Mouse (Mus musculus) right cerebral cortex, adult 2 months (tissue): ENCODE measurements around the gene Sgsm3.

ENCODE experiments used
- DNase-seq, 2 experiments: peaks; one replicate each; pipeline ENCODE4 v3.0.0; 2021 to 2022; ENCODE audit warnings: low spot score in 2 of 2

Sgsm3 gene

DNA sequence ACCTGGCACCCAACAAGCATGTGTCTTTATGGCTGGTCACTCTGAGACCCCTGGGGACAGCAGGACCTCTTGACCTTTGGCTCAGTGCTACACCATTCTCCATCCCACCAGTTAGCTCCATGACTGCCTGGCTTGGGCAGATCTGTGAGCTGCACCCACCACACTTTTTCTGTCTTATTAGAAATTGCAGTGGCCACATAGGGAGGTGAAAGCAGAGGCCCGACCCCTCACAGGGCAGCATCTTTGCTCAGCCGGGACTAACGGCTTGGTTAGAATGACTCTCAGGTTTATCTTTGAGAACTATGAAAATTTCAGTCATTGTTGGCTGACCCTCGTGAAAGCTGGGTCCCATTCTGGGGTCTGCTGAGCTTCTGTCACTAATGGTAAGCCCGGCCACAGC lies 49.3 kb downstream of the Sgsm3 start:
- no peak for DNase-seq

DNA sequence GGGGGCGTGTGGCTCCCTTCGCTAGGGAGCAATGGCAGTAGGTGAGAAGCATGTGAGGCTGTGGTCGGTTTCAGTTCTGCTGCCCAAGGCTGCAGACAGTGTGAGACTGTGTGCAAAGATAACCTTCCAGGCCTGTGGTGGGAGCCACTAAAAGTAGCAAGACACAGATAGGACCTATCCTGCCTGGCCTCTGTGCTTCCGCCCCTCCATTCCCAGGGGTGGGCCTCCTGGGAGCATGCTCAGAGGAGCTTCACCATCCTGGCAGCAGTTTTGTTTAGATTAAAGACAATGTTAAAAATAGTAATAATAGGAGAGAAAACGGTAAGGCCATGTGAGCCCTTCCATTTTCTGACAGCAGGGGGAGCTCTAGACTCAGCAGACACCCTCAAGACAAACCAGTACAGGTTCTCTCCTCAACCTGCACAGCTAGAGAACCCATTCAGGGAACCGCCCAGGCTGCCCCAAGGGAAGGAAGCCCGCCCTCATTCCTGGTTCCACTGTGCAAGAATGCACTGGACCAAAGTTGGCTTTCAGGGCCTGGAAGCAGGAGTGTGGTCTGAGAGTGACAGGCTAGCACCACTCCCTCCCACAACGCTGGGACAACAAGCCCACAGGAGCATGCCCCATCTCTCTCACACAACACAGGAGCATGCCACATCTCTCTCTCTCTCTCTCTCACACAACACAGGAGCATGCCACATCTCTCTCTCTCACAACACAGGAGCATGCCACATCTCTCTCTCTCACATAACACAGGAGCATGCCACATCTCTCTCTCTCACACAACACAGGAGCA lies 50.0 kb downstream of the Sgsm3 start:
- DNase-seq: peak; percentile 88 to 94

DNA sequence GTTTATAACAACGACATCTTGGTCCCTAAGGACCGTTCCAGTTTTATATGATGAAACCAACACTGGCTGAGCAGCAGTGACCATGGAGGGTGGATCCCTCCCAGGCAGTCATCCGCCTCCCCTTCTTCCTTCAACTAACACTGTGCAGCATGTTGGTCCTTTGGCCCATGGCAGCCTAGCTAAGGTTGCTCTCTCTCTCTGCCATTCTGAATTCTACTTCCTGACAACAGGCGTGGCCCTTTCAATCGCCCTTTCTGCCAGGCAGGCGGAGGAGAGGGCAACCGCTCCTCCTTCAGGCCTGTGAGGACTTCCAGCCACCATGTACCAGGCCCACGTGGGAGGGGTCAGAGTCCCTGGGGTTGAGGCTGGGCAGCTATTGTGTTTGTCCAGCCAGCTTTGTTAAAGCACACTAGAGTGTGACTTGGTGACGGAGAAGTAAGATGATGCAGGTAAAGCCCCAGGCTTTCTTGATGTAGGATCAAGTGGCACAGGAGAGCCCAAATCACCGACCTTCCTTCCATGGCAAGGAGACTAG lies 53.4 kb downstream of the Sgsm3 start:
- no peak for DNase-seq

DNA sequence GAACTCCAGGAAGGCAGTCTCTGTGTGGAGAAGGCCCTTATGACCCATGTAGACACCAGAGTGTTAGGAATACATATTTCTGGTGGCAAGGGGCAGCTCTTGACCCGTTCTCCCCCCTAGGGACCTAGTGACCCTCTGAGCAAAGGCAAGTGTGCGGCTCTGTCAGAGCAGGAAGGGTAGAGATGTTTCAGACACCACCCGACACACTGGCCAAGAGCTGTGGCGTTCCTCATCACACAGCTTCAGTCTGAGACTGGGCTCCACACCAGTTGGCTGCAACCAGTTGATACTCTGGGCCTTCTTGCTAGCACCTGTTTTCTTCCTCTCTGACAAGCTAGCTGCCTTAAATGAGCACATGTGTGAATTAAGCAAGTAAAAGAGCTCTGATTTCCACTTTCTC lies 54.0 kb downstream of the Sgsm3 start:
- no peak for DNase-seq

DNA sequence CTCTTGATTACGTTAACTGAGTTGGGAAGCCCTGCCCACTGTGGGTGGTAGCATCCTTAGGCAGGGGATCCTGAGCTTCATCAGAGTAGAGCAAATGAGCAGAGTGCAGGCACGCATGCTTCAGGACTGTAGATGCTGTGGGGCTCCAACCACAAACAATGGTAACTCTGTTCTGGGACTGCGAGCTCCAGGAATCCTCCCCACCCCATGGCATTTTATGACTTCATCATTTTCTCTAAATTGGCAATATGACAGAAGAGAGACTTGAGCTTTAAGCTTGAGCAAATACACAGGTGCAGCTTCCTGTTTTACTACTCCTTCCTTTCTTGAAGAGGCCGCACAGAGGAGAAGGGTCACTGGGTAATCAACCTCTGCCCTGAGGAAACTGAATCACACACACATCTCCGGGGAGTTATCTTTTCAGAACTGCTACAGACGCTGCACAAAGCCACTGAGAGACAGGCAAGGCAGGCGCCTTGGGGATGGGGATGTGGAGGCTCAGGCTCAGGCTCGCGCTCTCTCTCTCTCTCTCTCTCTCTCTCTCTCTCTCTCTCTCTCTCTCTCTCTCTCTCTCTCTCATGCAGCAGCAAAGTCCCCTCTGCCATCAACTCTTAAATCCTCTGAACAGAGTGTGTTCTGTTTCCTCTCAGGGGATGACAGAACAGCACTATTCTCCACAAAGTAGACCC lies 55.5 kb downstream of the Sgsm3 start:
- DNase-seq: no peak

GRCm38 (mm10) chr15:81034119-81034518 lies 56.6 kb downstream of the Sgsm3 start:
- no peak for DNase-seq

DNA sequence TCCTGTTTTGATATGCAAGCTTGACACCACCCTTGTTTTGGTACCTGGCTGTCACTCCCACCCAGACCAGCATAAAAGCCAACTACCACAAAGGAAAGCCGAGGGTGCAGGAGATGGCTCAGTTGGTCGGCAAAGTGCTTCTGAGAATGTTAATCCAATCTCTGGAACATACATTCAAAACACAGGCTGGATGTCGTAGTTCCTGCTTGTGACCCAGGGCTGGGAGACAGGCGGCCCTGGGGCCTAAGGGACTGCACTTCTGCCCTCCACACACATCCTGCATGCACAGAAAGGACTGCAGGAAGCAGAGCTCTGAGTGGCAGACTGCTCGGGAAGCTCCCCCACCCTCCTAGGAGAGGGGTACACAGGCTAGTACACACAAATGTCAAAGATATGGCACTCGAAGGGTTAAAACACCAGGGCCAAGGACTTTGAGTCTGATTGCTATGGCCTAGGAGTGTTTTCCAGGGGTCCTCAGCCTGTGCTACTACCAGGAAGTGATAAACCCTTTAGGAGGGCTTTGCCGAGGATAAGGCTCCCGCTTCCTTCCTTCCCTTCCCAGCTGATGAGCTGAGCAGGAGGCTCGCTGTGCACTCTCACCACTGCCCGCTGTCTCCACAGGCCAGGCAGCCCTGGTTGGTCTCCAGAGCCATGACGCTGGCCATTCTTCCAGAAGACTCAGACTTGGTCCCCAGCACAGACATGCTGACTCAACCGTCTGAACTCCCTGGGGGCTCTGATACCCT lies 58.0 kb downstream of the Sgsm3 start:
- no peak for DNase-seq

DNA sequence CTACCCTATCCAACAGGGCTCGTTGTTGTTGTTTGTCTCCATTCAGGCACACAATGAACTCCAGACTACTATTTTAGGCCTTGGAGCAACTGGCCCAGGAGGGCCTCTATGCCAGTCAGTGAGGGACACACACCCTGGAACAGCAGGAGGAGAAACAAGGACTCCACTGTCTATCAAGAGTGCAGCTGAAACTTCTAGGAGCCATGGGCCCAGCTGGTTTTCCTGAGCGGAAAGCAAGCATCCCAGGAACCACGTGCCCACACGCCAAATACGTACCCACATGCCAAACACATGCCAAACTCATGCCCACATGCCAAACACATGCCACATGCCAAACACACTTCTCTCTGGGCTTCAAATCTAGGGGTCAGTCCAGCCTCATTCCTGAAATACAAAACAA lies 60.9 kb downstream of the Sgsm3 start:
- no peak for DNase-seq

- no peak for DNase-seq
These were observed 64.2 kb downstream of the Sgsm3 start for GRCm38 (mm10) chr15:81041767-81042166.

GRCm38 (mm10) chr15:81042276-81042931 lies 64.8 kb downstream of the Sgsm3 start:
- DNase-seq: no peak

- no peak for DNase-seq
These were observed 66.9 kb downstream of the Sgsm3 start for GRCm38 (mm10) chr15:81044446-81044845.

DNA sequence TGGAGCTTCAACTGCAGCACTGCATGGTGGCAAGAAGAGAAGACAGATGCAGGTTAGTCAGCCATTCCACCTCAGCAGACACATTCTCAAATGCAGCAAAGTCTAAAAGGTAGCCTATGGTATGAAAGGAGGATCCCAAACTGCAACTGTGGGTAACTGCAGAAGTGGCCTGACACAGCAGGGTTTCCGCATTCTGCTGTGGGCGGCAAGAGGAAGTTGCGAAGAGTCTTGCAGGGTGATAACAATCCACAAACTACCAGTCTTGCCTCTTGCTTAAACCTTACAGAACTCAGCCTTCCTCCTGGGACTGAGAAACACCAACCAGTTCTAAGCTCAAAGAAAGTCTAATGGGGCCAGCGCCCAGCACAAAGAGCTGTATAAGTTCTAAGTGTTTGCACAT lies 67.8 kb downstream of the Sgsm3 start:
- DNase-seq: no peak

DNA sequence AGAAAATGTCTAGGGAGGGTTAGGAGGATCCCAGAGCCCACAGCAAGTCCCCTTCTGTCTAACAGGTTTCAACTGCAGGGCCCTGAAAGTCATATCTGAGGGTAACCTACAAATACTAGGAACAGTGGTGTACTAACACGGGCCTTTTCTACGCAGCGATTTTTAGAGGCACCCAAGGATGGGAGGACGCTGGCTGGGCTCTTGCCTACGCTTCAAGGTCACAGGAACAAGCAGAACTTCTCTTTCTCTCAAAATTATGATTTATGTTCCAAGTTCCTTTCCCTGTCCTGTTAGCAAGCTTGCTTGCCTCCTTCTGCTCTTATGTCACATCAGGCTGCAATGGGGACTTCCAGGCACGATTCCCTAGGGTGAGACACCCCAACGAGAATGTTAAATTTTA lies 68.5 kb downstream of the Sgsm3 start:
- DNase-seq: no peak

GRCm38 (mm10) chr15:81047497-81047896 lies 69.9 kb downstream of the Sgsm3 start:
- DNase-seq: no peak

DNA sequence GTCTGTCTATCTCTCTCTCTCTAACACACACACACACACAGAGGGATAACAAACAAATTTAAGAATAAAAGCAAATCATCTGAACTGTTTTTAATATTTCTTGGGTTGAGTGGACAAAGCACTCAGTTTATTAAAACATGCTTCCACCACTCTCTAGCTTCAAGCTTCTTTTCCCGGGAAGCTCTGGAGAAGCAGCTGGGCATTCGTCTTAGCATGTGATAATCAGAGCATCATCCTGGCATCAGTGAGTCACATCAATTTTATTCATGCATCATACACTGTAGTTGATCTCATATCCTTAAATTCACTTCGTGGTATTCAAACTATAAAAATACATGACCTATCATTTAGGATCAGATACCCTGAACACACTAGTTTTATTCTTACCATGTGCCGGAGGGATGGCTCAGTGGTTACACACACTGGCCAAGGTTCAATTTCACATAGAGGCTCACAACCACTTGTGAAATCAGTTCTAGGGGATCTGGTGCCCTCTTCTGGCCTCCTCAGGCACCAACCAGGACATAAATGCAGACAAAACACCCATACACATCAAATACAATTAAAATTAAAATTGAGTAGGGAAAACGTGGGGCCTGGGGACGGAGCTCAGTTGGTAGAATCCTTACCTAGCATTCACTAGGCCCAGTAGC lies 72.0 kb downstream of the Sgsm3 start:
- DNase-seq: no peak

DNA sequence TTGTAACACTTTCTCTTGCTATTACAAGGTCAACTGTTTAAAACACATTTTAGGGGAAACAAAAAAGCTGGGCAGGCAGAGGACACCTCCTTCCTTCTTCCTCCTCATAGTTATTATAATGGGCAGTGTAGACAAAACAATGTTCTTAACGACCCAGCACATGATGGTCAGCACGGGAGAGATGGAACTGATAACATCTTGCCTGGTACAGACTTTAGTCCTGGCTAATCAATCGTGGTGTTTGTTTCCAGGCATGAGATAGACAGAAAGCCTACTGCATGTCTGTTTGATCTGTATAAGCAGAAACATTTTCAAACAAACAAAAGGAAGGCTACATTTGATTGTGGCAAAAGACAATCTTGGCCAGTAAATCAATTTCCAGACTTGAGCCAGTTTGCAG lies 72.9 kb downstream of the Sgsm3 start:
- no peak for DNase-seq

DNA sequence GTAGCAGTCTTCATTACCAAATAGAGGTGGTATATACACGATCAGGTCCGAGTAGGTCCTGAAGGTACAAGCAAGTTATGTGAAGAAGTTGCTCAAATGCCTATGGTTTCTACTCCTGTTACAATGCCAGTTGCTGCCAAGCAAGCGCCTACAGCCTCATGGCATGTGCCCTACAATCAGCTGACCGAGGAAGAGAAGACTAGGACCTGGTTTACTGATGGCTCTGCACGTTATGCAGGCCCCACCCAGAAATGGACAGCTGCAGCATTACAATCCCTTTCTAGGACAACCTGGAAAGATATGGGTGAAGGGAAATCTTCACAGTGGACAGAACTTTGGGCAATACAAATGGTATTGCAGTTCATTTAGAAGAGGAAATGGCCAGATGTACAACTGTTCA lies 74.9 kb downstream of the Sgsm3 start:
- no peak for DNase-seq

DNA sequence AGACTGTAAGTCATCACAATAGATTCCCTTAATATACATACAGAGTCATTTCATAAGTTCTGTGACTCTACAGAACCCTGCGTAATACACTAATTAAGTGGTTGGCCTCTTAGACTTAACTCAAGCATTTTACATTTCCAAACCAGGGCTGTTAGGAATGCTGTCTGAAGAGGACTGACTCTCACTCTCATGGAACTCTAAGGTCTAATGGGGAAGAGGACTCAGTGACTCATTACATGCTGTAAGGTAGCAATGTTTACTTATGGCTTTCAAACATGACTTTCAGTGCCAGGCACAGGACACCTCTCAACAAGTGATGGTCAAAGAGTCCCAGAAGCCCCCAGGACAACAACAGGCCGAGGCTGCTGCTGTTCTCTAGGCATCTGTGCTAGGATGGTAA lies 77.9 kb downstream of the Sgsm3 start:
- DNase-seq: no peak

GRCm38 (mm10) chr15:81057736-81058135 lies 80.2 kb downstream of the Sgsm3 start:
- DNase-seq: no peak

GRCm38 (mm10) chr15:81060975-81061374 lies 83.4 kb downstream of the Sgsm3 start:
- no peak for DNase-seq
